Mouse (Mus musculus) kidney, adult 2 months (tissue): ENCODE data around the gene Dnah14.
A peak's percentile ranks its signal among the peaks of the same experiment; 100 is the strongest.

Experiments used
- CTCF ChIP-seq: fragments of 200-500 bp; conservative IDR thresholded peaks from 2 replicates; pipeline ENCODE4 v1.5.1; 2011; ENCODE audit warnings: low read depth, mild to moderate bottlenecking, control low read depth, low read length, moderate library complexity, mixed read lengths; ENCODE audit not compliant: insufficient read depth, insufficient read length
- POLR2A ChIP-seq: fragments of 200-500 bp; IDR thresholded peaks from one replicate; pipeline ENCODE4 v1.6.1; 2011; ENCODE audit warnings: low read depth, low read length, control low read depth

GRCm38 (mm10) chr1:181841864-181842672 is 265.7 kb downstream of the Dnah14 start:
- TF ChIP-seq CTCF (no peak), POLR2A (peak; percentile 31)
